Mouse (Mus musculus) cerebellum, adult 2 months (tissue): Measurements from ENCODE around the gene Csk. TPM values are rescaled to one million over a fixed set of nuclear protein-coding genes. Genes with fewer than 3 reads are reported as not detected.

ENCODE experiments used
- DNase-seq, 2 experiments: peaks; one replicate each; pipeline ENCODE4 v3.0.0; 2021
- H3K27ac ChIP-seq: fragments of 200-500 bp; 2 replicates; pipeline ENCODE4 v1.5.1; 2012; ENCODE audit warnings: low read length, control low read depth, inconsistent platforms; ENCODE audit not compliant: insufficient read depth
- H3K27me3 ChIP-seq: fragments of 200-500 bp; 2 replicates; pipeline ENCODE4 v1.6.1; 2012; ENCODE audit warnings: inconsistent platforms, mild to moderate bottlenecking, low read length, moderate library complexity; ENCODE audit not compliant: control insufficient read depth, insufficient read depth
- H3K4me1 ChIP-seq: fragments of 200-500 bp; 2 replicates; pipeline ENCODE4 v1.6.1; 2011; ENCODE audit warnings: low read length; ENCODE audit not compliant: control insufficient read depth, insufficient read depth
- H3K4me3 ChIP-seq: fragments of 200-500 bp; replicated peaks from 2 replicates; pipeline ENCODE3; 2011; ENCODE audit warnings: mild to moderate bottlenecking, low read depth, low read length, control low read depth; ENCODE audit not compliant: insufficient read depth
- CTCF ChIP-seq: fragments of 200-500 bp; IDR thresholded peaks from 2 replicates; pipeline ENCODE4 v1.5.1; 2011; ENCODE audit warnings: low read depth, mild to moderate bottlenecking, control low read depth, low read length, moderate library complexity, borderline replicate concordance; ENCODE audit not compliant: insufficient read depth
- POLR2A ChIP-seq: fragments of 200-500 bp; IDR thresholded peaks from 2 replicates; pipeline ENCODE4 v1.6.1; 2011; ENCODE audit warnings: low read length, control low read depth, borderline replicate concordance; ENCODE audit not compliant: insufficient read depth
- WGBS: fragments of 180-500 bp; shearing (Covaris S2); methylation state at CpG from one replicate; pipeline ENCODE4 v1.1.7; 2018; 5-methylcytosine and 5-hydroxymethylcytosine counted together
- polyA plus RNA-seq: library from polyadenylated mRNA; depleted of rRNA; stranded (reverse); fragments of >200 nt; gene quantifications from 2 replicates; pipeline ENCODE4 v1.2.3, GENCODE M21; 2012

The Csk gene
- polyA plus RNA-seq, 1 experiment = 57.2 TPM

DNA sequence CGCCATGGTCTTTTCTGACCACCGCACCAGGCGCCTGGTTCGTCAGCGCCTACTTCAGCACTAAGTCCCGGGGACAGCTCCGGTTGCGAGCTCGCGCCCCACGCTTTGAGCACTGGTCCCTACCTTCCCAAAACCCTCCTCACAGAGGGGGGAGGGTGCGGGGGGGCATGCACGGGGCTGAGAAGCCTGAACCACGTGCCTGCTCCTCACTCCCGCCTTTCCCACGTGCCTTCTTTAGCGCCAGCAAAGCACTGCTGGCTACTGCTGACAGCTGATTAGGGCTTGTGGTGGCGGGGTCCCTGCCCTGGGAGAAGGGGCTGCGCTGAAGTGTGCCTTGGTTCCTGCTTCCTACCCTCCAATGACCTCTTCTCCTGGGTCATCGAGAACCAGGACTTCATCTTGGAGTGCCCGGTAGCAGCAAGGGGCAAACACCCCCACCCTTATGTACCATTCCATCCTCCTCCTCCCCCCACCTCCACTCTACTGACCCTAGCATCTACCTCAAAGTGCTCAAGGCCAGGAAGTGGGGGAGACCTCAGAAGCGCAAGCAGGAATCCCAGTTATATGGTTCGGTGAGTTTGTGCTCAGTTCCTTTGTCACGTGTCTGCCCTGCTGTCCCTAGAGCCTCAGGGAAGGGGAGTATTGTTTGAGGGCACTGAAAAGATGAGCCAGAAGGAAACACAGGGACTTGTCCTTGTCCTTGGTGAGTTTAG lies 47.1 kb downstream of the Csk start, which contains the start of gene Cplx3:
TSS of gene Cplx3 (minus strand) at position 143 of the 713 bp plus-strand sequence.
- 13% methylated on average over 24 of the region's 24 CpGs for WGBS
- DNase-seq = no peak

DNA sequence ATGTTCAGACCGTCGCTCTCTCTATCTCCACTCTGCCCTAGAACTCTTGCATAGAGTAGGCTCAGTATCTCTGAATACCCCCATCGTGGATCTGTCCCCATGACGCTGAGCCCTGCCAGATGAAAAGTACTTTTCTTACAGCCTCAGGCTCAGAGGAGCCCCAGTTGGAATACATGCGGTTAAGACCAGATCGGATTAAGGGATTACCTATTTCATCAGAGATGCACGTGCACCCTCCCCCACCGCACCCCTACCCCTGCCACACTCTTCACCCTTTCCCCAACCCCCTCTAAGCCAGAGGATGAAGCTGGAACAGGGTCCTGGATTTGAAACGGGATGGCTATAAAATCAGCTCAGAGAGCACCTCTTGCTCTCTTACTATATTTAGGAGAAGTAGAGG lies 47.9 kb downstream of the Csk start:
- 34% methylated on average over 9 of the region's 9 CpGs for WGBS
- Histone ChIP-seq H3K4me3 (no peak overlapping the region), H3K4me1 (peaks cover 14% of the 10 kb centered on the region), H3K27ac (no peak overlapping the region), H3K27me3 (no peaks in the 10 kb centered on the region)
- TF ChIP-seq POLR2A (no peak), CTCF (no peak)
- DNase-seq = no peak

More for the DNA sequence above, 47.1 kb downstream of the Csk start, which contains the start of gene Cplx3:
- no peak within 1 kb of the TSS for H3K4me3 ChIP-seq
- H3K27ac ChIP-seq = no peak within 1 kb of the TSS
- H3K27me3 ChIP-seq = no peaks in the 10 kb centered on the region
- H3K4me1 ChIP-seq = peaks cover 20% of the 10 kb centered on the region
- TF ChIP-seq CTCF (no peak), POLR2A (no peak)

DNA sequence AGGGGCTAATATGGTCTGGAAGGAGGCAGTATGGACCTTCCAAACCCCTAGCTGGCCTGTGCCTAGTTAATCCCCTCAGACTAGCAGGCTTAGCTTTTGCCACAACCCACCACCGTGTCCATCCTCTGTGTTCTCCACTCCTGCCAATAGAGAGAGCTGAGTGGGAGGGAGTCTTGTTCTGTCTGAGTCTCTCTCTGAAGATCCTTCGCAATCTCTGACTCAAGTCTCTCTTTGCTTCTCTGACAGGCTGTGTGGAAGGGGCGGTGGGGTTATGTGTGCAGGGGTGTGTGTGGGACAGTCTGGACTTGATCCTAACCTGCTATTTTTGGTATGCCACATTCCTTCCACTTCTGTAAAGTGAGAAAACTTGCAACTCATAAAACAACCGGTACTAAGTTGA lies 48.6 kb downstream of the Csk start:
- no peak overlapping the region for H3K4me3 ChIP-seq
- TF ChIP-seq POLR2A (no peak), CTCF (no peak)
- 81% methylated on average over 4 of the region's 4 CpGs for WGBS
- DNase-seq = no peak
- H3K27me3 ChIP-seq = no peaks in the 10 kb centered on the region
- H3K4me1 ChIP-seq = peaks cover 8% of the 10 kb centered on the region; the same call in 1 of the 2 replicates
- H3K27ac ChIP-seq = no peak overlapping the region

DNA sequence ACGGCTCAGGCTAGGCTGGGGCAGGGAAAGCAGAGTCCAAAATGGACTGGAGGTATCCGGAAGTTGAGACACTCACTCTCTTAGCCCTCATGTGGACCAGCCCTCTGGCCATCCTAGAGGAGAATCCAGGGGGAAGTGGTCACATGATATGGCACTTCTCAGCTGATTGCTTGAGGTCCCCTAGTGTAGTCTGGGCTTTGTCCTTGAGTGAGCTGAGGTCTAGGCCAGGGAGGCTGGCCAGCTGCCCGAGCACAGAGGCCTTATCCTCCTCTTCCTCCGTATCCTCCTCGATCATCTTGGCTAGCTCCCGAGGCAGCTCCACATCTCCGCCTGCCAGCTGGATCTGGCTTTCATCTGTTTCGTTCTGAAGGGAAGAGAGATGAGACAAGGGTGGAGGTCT lies 51.3 kb downstream of the Csk start:
- WGBS = 51% methylated on average over 8 of the region's 8 CpGs
- H3K4me1 ChIP-seq = peaks cover 7% of the 10 kb centered on the region; the same call in 1 of the 2 replicates
- H3K27ac ChIP-seq = no peak overlapping the region
- TF ChIP-seq POLR2A (no peak), CTCF (no peak)
- no peak overlapping the region for H3K4me3 ChIP-seq
- no peaks in the 10 kb centered on the region for H3K27me3 ChIP-seq
- DNase-seq = no peak

DNA sequence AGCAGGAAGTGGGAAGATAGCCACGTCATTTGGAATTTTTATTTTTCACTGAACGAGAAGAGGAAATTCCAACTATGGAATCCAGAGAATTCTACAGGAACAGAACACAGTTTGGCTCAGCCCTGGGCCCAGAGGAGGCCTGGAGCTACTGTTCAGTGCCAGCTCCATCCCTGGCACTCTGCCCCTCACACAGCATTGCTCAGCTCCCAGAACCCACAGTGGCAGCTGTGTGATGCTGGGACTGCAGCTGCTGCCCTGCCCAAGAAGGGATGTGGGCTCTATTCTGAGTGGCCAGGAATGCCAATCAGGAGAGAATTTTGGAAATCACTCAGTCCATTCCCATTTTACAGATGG lies 52.1 kb downstream of the Csk start:
- Histone ChIP-seq H3K4me1 (peaks cover 3% of the 10 kb centered on the region; the same call in 1 of the 2 replicates), H3K27me3 (no peaks in the 10 kb centered on the region), H3K4me3 (no peak overlapping the region), H3K27ac (no peak overlapping the region)
- WGBS = 21% methylated on average over 2 of the region's 2 CpGs
- TF ChIP-seq CTCF = no peak
- no peak for TF ChIP-seq POLR2A
- DNase-seq = peak; percentile 38 to 50

DNA sequence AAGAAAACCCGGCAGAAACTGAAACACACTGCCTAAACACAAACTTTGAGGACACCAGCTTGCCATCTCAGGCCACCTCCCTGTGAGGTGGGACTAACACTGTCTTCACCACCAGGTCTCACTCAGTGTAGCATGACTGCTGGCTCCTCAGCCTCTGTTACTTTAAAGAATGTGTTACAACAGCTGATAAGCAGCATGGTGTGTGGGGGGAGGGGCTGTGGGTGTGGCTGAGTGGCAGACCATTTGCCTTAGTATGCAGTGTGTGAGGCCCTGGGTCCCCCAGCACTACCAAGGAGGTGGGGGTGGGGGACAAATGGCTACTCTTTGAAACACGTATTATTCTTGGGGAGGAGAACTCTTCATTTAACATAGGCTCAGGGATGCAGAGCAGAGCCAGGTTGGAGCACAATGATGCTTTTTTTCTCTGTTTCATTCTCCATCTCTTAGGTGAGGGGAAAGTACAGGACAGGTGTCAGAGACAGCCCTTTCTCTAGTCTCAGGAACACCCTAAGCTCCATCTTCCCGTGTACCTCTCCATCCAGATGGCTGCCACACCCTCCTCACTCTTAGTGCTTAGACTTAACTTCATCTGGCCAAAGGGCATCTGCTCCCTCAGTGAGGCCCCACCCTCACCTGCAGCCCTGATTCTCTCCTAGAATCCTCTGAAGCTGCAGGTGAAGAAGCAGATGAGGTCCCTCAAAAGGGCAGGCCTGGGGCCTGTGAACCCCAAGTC lies 52.6 kb downstream of the Csk start:
- H3K4me1 ChIP-seq = no peaks in the 10 kb centered on the region
- no peak overlapping the region for H3K27ac ChIP-seq
- 66% methylated on average over 3 of the region's 3 CpGs for WGBS
- DNase-seq = no peak
- H3K27me3 ChIP-seq = no peaks in the 10 kb centered on the region
- no peak overlapping the region for H3K4me3 ChIP-seq
- TF ChIP-seq POLR2A (no peak), CTCF (no peak)

DNA sequence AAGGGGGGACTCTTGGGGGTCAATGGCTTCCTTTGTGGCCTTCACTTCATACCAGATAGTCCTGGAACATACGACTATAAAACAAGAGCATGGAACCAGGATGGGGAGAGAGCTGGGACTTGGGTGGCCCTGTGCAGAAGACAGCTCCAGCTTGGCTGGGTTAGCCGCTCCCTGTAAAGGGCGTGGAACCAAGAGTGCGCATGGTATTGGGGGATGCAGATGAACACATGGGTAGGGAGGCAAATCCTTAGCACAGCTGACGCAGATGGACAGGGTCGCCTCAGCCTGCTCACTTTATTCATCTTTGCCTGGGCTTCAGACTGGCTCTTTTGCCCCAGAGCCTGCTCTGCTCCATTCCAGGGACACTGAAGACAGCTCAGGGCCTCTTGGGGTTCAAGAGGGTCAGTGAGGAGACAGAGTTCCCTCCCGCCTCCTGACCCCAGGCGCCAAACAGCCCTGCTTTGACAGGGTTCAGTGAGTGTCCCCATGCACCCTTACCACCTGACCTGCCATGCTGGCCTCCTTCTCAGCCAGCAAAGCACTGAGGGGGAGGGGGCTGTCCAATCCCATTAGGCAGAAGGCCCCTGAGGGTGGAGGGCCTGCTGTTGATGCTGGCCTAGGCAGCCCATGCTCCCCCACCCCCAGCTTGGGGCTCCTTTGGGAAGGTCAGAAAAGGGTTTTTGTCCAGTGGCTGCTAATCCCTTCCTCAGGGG lies 54.4 kb downstream of the Csk start:
- no peak for TF ChIP-seq POLR2A
- no peak for TF ChIP-seq CTCF
- Histone ChIP-seq H3K27ac (no peak overlapping the region), H3K27me3 (no peaks in the 10 kb centered on the region), H3K4me1 (no peaks in the 10 kb centered on the region), H3K4me3 (no peak overlapping the region)
- no peak for DNase-seq
- 55% methylated on average over 8 of the region's 8 CpGs for WGBS
